Mouse (Mus musculus) ES-E14 (cell line): Measurements from ENCODE around the gene Kctd6.
"Not testable (repeated sequence)": the region's sequence is repeated elsewhere in the genome, so short reads cannot be mapped to it uniquely, and the experiment has no call there.

ENCODE experiments used
- MAFK ChIP-seq: IDR thresholded peaks from 2 replicates; pipeline ENCODE4 v1.6.1; 2014; ENCODE audit warnings: mild to moderate bottlenecking, low read depth, low read length, inconsistent platforms; ENCODE audit not compliant: insufficient read depth
- ZNF384 ChIP-seq: IDR thresholded peaks from 2 replicates; pipeline ENCODE4 v1.6.1; 2012; ENCODE audit warnings: low read depth, low read length, inconsistent platforms

DNA sequence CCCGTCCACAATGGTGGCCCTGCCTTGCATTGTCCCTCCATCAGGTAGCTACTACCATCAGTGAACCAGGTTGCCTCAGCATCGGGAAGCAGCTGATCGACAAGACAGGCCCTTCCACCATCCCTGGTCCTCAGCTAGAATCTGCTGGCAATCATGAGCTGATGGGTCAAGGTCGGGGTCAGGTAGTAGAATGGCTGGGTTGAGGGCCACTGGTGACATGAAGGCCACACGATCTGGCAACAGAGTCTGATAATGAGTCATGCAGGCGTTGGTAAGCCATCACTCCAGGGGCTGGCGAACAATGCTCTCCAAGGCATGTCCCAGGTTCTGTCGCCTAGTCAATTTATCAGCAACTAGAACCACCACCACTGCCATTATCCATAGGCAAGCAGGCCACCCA lies 57.3 kb downstream of the Kctd6 start:
- not testable (repeated sequence) for TF ChIP-seq ZNF384, MAFK
